Mouse (Mus musculus) heart, adult 9 months (tissue): ENCODE results near the gene Clec16a.

ENCODE experiments used
- DNase-seq, 2 experiments: peaks; one replicate each; pipeline ENCODE4 v3.0.0; 2022; ENCODE audit warnings: low spot score in 2 of 2

Gene Clec16a

DNA sequence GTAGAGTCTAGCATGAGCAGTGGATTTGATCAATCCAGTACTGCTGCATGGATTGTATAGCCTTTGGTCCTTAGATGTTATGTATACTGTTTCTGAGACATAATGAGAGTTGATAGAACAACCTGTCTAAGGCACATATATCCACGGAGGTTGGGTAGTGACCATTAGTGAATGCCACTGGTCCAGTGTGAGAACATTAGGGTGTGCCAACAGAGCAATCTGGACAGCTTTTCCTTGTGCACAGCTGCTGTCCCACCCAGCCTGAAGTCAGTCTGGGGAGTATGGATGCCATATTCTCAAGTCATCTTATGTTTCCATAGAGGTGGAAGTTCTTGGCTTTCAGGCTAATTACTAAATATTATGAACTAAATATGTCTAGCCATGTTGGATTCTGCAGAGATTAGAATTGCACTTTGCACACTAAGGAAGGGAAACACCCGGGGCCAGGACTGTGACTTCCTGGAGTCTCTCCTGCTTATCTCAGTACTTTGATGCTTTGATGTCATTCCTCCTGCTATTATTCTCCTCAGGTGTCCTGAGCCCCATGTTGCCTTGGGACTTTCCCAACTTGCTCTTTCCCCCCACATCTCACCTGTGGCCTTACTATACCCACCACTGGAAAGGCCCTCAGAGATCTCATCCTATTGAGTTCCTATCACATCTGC lies 36.2 kb downstream of the Clec16a start:
- no peak for DNase-seq

DNA sequence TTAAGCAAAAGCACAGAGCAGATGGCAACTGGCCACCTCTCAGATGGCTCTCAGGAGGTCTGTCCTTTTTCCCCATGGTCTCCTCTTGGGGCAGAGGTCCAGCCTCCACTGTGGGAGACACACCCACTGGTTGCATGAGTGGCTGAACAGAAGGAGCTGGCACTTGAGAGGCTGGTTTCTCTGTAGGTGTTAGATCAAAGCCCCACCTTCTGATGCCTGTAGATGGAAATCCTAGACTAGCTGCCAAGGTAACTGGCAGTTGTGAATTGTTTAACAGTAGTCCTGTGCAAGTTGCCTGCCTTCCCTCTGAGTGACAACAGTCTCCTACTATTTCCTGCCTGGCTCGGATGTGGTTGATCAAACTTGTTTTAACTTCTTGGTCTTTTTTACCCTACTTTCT lies 40.0 kb downstream of the Clec16a start:
- no peak for DNase-seq

DNA sequence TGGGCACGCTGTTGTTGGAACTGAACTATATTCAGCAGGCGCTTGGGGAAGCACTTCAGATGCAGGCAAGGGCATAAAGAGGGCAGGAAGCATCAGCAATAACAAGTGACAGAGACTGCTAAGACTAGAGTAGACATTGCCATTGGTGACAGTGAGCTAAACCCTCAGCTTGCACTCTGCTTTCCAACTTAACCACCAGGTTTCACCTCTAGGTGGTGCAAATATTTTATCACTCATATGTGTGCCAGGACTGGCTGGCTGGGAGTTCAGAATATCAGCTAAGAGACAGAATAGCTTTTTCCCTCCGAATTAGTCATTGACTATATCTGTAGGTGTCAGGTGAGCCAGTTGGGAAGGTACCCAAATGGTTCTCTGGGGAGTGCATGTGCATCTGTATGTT lies 41.4 kb downstream of the Clec16a start:
- no peak for DNase-seq

DNA sequence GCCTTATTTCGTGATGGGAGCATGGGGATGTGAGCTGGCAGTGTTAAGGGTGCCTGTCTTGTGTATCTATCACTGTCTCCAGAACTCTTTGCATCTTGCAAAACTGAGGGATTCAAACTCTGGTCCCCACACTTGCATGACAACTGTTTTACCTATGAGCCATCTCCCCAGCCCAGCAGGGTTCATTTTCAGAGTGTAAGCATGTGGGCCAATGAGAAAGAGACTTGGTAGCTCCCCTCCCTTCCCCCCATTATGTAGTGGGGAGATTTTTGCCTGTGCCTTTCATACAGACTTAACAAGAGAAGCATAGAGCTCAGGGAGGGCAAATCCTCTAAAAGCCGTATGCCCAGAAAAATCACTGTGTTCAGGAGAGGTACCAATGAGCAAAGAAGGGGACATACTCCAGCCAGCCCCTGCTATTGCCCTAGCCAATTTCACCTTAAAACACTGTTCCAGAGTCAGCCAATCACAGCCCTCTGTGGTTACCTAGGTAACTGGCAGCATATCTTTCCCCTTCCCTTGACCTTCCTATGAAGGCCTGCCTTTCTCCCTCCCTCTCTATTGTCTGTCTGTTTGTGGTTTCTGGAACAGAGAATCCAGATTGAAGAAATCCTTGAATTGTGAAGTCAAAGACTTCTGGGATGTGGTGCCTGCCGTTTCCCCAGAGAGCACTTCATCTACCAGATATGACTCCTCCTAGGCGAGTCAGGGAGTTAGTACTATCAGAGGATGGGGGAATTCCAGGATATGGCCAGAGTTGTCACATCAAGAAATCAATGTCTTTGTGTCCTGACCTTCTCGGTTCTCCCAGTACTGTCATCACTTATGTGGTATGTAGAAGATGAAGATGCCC lies 55.0 kb downstream of the Clec16a start:
- DNase-seq, result no peak

DNA sequence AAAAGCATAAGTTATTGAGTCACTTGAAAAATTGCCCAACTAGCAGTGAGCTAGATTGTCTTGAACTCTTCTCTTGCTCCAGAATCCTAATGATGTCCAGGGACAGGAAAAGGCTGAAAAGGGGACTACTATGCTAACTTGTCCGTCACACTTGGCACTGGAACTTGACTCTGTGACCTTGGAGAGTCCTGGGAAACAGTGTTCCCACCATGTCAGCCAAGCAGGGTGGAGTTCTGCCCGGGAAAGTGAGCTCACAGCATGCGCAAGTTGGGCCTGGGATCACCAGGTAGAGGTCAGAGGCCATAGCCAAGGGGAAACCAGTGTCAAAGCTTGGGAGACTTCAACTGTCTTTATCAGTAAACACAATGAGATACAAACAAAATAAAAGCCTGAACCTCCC lies 62.7 kb downstream of the Clec16a start:
- peak in 1 of 2 experiments; percentile 13 for DNase-seq

DNA sequence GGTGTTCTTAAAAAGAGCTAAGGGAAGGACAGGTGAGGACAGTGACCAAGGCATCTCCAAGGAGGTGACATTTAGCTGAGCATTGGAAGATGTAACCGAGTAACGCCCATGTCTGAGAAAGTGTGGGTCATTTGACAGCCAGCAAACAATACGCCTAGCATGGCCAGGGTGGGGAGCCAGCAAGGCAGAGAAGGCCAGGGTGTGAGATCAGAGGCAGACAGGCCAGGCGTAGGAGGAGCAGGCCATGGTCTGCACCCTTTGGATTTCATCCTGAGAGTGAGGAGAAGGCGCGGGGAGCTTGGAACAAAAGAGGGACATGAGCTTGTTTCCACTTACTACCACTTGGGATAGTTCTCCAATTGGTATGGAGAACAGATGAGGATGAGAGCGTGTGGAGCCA lies 64.8 kb downstream of the Clec16a start:
- DNase-seq, result peak; percentile 19 to 21

DNA sequence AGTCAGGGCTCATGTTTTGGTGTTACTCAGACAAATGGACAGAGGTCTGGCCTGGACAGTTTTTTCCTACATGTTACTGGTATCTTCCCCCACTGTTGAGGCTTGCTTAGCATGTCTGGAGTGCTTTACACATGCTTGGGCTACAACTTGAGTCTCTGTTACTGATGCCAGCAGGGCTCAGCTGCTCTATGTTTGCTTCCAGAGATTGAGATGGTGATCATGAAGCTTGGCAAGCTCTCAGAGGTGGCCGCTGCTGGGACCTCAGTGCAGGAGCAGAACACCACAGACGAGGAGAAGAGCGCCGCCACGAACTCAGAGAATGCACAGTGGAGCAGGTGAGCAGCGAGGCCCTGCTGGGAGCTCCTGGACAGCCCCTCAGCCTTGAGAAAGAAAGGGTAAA lies 65.7 kb downstream of the Clec16a start:
- no peak for DNase-seq

DNA sequence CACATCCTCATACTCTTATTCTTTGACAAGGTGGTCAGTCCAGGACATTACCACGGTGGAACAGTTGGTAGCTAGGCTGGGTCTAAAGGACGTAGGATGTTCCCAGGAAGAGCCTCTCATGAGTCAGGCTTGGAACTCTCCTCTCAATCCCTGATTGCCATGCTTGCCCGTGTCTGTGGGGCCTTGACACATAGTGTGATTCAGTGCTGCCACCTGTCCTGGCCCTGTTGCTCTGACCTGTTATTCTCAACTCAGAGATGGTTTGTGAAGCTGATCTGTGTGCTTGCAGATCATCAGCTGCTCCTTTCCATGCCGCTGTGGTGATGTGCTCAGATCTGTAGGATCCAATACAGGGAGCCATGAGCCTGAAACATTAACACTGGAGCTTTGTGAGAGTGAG lies 66.2 kb downstream of the Clec16a start:
- DNase-seq, result no peak

DNA sequence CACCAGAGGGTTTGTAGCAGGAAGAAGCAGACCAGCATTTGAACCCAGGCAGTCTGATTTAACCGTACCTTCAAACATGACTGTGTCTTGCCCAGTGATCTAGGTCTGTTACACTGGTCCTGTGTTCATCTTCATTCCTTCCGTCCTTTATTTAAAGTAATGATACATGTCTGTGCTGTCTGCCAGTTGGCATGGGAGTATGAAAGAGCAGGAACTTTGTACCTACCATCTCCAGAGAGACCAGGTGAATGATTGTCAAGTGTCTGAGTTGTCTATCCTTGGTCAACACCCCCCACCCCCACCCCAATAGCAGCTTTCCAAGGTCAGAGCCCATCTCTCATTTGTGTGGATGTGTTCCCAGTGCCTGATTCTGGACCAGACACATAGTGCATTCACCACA lies 68.9 kb downstream of the Clec16a start:
- DNase-seq, result no peak

DNA sequence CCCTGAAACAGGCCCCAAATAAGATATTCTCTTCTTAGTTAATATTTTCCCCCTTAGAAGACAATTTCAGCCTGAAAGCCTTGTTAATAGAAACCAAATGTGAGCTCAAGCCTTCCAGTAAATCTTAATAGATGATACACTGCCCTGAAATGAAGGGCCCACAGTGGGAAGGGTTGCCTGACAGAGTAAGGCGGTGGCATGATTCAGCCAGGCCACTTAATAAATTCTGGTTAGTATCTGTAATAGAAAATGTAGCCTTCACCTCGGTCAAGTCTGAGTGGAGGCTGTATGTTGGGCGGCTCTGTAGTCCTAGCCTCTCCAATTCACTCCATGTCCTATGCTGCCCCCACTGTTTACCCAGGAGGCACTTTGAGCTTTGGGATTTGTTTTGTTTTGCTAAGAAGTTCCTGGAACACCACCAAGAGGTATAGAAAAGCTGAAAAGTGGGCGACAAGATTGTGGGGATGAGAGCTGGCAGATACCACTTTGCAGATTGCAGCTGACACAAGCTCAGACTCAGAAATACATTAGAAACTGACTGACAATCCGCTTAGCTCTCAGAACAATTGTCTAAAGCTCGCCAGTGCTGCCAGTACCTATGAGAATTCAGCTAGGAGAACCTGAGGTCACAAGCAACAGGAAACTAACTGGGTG lies 75.9 kb downstream of the Clec16a start:
- DNase-seq, result no peak

DNA sequence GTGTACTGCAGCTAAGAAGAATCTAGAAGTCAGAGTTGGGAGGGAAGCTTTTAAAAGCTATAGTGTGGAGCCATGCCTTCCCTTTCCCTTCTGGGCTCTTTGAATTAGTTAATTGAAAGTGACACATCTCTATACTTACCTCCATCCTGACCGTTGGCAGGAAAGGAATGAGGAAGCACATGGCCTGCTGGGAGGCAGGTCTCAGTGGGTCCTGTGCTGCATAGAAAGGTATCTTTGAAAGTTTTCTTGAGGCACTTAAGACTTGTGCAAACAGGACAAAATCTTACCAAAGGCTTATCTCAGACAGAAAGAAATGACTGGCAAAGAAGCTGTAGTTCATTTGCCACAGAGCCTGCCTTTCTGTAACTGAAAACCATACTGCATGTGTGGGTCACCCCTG lies 76.6 kb downstream of the Clec16a start:
- DNase-seq, result no peak

DNA sequence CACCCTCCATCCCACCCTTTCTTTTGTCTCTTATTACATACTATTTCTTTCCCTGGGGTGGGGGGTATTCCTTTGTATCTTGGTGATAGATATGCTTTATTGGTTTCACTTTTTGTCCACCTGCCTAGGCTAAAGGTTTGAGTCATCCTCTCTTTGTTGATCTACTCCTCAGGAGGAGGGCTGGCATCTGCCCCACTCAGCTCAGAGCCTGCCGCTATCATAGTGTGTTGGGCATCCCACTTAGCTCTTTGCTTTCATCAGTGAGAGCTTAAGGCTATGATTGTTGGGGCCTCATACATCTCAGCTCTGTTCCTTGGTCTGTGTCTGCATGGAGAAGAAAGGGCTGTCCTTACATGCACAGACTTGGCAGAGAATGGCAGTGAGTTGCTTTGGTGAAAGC lies 81.0 kb downstream of the Clec16a start:
- DNase-seq, result no peak

DNA sequence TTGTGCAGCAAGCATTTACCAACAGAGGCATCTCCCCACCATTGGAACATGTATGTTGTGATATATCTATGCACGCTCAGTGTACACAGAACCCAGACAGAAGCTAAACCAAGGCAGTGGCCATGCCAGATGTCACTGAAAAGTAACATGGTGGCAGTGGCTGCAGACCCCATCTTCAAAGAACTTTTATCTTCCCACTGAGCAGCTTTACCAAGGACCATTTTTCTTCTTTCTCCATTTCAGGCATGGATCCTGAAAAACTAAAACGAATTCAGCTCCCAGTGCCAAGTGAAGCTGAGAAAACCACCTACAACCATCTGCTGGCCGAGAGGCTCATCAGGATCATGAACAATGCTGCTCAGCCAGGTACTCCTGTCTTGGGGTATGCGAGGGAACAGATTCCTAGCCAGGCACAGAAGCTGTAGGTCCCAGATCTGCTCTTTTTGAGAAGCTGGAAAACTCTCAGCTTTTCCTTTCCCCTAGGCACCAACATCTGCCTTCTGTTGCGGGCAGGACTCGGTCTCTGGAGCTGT lies 82.1 kb downstream of the Clec16a start:
- no peak for DNase-seq

DNA sequence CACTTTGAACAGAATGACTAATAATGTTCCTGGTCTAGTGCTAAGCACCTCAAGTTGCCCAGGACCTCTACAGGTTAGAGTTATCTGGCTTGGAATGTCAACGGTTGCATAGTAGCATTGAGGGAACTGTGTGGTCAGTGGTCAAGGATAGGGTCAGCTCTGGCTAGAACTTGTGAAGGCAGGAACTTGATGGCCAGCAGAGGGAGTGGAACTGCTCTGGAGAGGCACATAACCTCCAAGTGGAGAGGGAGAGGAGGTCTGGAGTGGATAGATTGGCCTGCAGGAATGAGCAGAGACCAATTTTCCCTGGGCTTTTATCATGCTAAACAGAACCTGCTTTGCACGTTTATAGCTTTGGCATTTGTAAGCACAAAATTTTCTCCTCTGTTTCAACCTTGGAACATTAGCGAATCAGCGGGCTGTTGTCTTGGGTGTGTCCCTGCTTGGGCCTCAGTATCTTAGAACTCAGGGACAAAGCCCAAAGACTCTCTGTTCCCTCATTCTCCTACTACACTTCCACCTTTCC lies 83.0 kb downstream of the Clec16a start:
- no peak for DNase-seq

DNA sequence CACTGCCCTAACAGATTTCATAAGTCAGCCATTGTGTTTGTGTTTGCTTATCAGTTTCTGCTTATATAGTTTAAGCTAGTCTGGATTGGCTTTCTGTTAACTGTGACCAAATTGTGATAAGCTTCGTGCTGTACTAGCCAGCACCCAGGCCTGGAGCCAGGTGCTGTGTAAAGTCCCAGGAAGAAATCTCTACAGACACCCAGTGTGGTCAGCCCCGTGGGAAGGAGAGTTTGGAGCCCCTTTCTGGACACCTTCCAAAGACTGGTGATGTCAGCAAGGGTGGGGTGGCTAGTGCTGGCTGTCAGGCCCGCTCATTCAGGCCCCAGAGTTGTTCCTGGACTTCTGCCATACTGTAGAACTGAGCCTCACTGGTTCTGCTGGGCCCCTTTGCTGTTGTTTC lies 83.8 kb downstream of the Clec16a start:
- peak; percentile 45 to 63 for DNase-seq

DNA sequence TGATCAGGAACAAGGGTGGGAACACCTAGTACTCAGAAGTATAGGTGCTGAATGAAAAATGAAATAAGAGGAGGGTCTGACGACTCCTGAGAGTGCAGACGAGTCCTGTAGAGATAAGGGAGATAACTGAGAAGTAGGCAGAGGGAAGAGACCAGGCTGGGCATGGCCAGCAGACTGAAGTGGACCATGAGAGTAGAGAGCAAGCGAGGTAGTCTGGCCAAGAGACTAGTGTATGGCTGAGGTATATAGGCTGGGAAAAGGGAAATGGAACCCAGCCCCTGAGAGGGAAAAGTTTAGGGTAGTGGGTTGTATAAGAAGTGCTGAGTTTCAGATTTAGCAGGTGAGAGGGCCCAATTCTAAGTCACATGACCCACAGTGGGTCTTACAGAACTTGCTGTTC lies 84.2 kb downstream of the Clec16a start:
- no peak for DNase-seq

DNA sequence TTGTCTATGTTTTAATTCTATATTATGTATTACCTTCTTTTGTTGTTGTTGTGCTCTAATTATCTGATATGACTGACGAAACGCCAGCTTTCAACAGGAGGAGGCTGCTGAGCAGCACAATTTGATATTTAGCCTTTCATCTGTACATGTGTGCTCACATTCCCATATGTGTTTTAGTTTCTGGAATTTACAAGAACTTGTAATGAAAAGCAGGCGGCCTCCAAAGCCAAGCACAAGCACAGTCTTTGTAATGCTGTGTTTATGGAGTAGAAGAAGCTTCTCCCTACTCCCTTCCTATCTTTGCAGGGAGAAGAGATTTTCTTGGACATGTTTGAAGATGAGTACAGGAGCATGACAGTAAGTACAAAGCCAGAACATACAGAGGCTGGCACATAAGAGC lies 89.8 kb downstream of the Clec16a start:
- no peak for DNase-seq

DNA sequence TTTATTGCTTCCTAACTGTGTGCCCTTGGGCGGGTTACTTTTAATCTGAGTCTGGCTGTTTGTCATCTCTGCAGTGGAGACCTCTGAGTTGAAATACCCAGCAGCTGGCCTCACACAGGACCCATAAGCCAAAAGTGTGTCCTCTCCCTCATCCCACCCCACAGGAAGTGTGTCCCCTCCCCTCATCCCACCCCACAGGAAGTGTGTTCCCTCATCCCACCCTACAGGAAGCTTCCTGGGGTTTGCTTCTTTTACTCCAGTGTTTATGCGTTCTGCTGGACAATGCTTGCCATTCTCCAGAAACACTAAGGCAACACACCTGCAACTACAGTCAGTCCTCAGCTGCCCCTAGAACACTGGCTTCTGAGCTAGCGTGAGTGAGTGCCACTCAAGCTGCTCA lies 92.8 kb downstream of the Clec16a start:
- no peak for DNase-seq

DNA sequence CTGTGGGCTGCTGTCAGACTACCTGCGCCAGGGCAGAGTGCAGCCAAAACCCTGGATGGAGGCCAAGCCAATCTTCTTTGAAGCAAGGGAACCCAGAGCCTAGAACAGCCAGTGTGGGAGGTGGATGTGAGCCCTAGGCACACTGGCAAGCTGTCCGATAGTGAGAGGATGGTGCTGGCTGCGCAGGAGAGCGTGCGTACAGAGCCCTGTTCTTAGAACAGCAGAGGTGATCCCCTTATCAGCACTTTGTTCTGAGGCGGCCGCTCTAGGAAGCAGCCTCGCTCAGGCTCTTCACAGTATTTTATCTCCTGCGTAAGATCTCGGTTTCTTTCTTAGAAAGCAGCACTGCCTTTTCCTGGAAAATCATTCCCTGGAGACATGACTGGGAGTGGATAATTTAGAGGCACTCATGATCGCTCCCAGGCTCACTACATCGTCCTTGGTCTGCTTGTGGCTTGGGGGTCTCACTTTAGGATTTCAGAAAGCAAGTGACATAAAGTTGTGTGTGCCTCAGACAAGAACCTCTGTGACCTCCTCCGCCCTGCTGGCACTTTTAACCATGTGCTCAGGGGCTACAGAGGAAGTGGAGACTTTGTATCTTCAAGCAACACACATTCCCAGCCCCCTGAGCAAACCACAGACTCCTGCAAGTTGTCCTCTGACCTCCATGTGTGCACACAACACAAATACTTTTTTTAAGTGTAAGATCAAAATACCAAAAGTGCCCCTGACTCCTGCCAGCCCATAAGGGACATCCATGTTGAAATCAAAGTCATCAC lies 94.2 kb downstream of the Clec16a start:
- DNase-seq, result no peak

DNA sequence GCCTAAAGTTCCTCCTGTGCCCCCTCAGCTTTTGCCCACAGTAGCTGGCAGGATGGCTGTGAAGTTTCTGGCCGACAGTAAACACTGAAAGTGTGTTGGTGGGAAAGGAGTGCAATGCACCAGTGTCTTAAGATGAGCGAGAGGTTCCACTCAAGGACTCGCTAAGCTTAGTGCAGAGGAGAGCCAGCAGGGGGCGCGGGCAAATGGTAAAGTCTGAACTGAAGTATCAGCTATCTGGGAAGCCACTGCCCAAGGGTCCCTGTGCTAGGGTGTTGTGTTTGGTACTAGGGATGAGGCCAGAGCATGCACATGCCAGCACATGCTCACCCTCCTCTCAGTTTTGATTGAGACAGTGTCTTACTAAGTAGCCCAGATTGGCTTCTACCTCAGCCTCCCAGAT lies 94.9 kb downstream of the Clec16a start:
- peak in 1 of 2 experiments; percentile 59 for DNase-seq

DNA sequence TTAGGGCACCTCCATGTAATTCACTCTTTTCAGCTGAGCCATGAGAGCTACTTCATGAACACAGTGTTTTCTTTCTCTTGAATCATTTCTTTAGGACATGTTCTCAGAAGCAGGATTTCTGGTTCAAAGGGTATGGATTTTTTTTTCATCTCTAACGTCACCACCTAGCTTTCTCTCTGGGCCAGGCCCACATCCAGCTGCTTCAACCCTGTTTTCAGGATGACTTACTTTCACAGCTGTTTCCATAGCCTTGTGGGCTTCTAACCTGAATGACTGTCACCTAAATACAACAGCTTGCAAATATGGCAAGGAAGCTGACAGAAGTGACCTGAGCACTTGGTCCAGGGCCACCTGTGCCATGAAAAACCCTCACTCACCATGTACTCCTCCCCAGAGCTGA lies 96.0 kb downstream of the Clec16a start:
- no peak for DNase-seq
